Mouse (Mus musculus): ENCODE data around the gene Olfr1305. TPM values are rescaled to one million over a fixed set of nuclear protein-coding genes. Genes with fewer than 3 reads are reported as not detected.

Gene Olfr1305
- total RNA-seq (2021) = not detected
- long read RNA-seq, experiment 1 = 0 reads
- long read RNA-seq, experiment 2 = 0 reads

- DNase-seq (ENCODE audit: low spot score in 2 of 2) = no peak
- intact Hi-C loops (cut with DNase I) = no loop called here
Measured at GRCm38 (mm10) chr2:111877049-111877448, at the start of gene Olfr1305. Gene Olfr1305 (minus strand): TSS chr2:111877149.

GRCm38 (mm10) chr2:111916171-111916570, 39.2 kb upstream of the Olfr1305 start, which contains the start of gene Olfr1306:
Gene Olfr1306 (minus strand): TSS chr2:111916271.
- intact Hi-C loops (cut with DNase I) = no loop called here
- no peak for DNase-seq (ENCODE audit: low spot score in 2 of 2)

- intact Hi-C loops (cut with DNase I) = no loop called here
- no peak for DNase-seq (ENCODE audit: low spot score in 2 of 2)
Measured at GRCm38 (mm10) chr2:111820240-111820639, 56.7 kb downstream of the Olfr1305 start, which contains the start of gene Olfr1303. Gene Olfr1303 (minus strand): TSS chr2:111820340.

Other genes starting within 250 kb of the Olfr1305 start
- gene Olfr1298, start 227.9 kb downstream of the Olfr1305 start, total RNA-seq (2021) = not detected
- not detected for gene Olfr1299, start 215.7 kb downstream of the Olfr1305 start, total RNA-seq (2021)
- gene Olfr1301, start 126.1 kb downstream of the Olfr1305 start, total RNA-seq (2021) = not detected
- gene Olfr1302, start 99.7 kb downstream of the Olfr1305 start, total RNA-seq (2021) = not detected
- not detected for gene Olfr1303, start 56.8 kb downstream of the Olfr1305 start, total RNA-seq (2021)
- gene Olfr1306, start 39.1 kb upstream of the Olfr1305 start, total RNA-seq (2021) = not detected
- under 1 TPM; 0.04 to 0.07 TPM for gene Olfr1307, start 72.3 kb upstream of the Olfr1305 start, total RNA-seq (2021)
- gene Olfr1308, start 87.8 kb upstream of the Olfr1305 start, total RNA-seq (2021) = not detected
- not detected for gene Olfr1309, start 113.1 kb upstream of the Olfr1305 start, total RNA-seq (2021)
- not detected for gene Olfr1310, start 135.6 kb upstream of the Olfr1305 start, total RNA-seq (2021)
- gene Olfr1311, start 147.3 kb upstream of the Olfr1305 start, total RNA-seq (2021) = not detected
- not detected for gene Olfr1312, start 173.1 kb upstream of the Olfr1305 start, total RNA-seq (2021)
- not detected for gene Olfr1313, start 200.7 kb upstream of the Olfr1305 start, total RNA-seq (2021)
- gene Olfr1314, start 219.6 kb upstream of the Olfr1305 start, total RNA-seq (2021) = not detected
- gene Olfr1315-ps1, start 238.3 kb upstream of the Olfr1305 start, total RNA-seq (2021) = not detected